Mouse (Mus musculus): ENCODE results near the gene Olfr115.

DNA sequence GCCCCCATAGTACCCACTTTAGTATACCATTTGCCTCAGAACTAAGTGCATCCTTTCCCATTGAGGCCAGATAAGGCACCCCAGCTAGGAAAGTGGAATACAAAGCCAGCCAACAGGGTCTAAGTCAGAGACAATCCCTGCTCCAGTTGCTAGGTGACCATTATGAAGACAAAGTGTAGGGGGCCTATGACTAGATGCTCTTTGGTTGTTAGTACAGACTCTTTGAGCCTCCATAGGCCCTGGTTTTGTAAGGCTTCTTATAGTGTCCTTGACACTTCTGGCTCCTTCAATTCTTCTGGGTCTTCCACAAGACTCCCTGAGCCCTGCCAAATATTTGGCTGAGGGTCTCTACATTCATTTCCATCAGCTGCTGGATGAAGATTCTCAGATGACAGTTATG, 57.6 kb downstream of the Olfr115 start, which contains the start of gene Olfr112:
- TF ChIP-seq GATA1 (IDR thresholded peaks at IDR 0.05; ENCODE audit: borderline replicate concordance, low read length) (no peak), FLI1 (IDR thresholded peaks at IDR 0.05; ENCODE audit: low read length) (no peak)
